Mouse (Mus musculus) inflammation-experienced regulatory T-cells (primary cell): ENCODE measurements around the gene Gpr21. TPM values are rescaled to one million over a fixed set of nuclear protein-coding genes. Genes with fewer than 3 reads are reported as not detected.

Experiments used
- polyA plus RNA-seq, 2 experiments: library from polyadenylated mRNA; unstranded; fragments of 100-300 nt; shearing (Covaris generic); gene quantifications; one replicate each; pipeline ENCODE4 v1.2.1; 2017

Gene Gpr21
- polyA plus RNA-seq: 1 to 10 TPM; 1.1 TPM

DNA sequence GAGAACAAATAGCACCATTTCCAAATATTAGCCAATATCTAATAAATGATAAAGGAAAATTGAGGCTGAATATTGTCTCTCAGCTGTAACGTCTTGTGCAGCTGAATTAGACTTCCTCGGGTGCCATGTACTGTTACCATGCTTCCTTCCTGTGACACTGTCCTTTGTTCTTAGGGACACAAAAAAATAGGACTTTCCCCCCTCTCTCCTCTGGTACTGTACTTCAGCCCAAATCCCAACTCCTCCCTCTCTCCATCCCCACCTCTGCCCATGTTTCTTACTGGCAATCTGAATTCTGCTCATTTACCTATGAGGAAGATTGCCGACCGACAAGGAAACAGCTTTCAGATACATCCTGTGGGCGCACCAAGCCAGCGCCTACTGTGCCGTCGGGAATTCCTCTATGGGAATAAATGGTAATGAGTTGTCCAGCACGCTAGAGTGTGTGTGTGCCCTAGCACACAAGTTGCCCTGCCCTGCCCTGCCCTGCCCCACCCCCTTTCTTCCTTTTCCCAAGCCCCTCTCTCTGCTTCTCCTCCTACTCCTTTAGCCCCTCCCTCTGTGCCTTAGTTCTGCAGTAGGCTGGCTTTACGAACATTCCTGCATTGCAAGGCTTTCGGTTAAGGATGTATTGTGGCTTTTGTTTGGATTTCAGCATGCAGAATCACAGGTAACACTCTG, at the start of gene Gpr21:
TSS of gene Gpr21 (plus strand) at position 303 of the 681 bp plus-strand sequence.

Other genes with a start within 250 kb of the Gpr21 start
- gene Olfr368, start 189.8 kb upstream of the Gpr21 start, polyA plus RNA-seq: not detected
- 10 to 100 TPM; 24.8 to 32.0 TPM for gene Pdcl, start 157.0 kb upstream of the Gpr21 start, polyA plus RNA-seq
- 10 to 100 TPM; 27.2 to 42.1 TPM for gene Rc3h2, start 93.4 kb upstream of the Gpr21 start, polyA plus RNA-seq
- gene Zbtb26, start 73.2 kb upstream of the Gpr21 start, polyA plus RNA-seq: 1 to 10 TPM; 4.5 to 6.0 TPM
- gene Zbtb6, start 73.2 kb upstream of the Gpr21 start, polyA plus RNA-seq: 1 to 10 TPM; 4.1 to 4.5 TPM
- 10 to 100 TPM; 48.4 to 50.9 TPM for gene Rabgap1, start 73.1 kb upstream of the Gpr21 start, polyA plus RNA-seq
- gene Strbp, start 187.5 kb downstream of the Gpr21 start, polyA plus RNA-seq: 10 to 100 TPM; 32.7 to 39.7 TPM